Mouse (Mus musculus) embryonic facial prominence, embryonic 11.5 days (tissue): ENCODE measurements around the gene Vmn1r226. TPM values are rescaled to one million over a fixed set of nuclear protein-coding genes. Genes with fewer than 3 reads are reported as not detected.

ENCODE experiments used
- ATAC-seq: fragments of 200-750 bp; cut with Nextera tagmentation; replicated peaks from 2 replicates; pipeline ENCODE4 v1.8.0; 2017; ENCODE audit warnings: low read depth; ENCODE audit not compliant: insufficient number of reproducible peaks, low FRiP score, low TSS enrichment
- DNase-seq: peaks from one replicate; pipeline ENCODE4 v3.0.0-alpha.2; 2015; ENCODE audit warnings: low spot score
- H3K27ac ChIP-seq: fragments of 300-500 bp; sonication (generic); replicated peaks from 2 replicates; pipeline ENCODE4 v1.5.1; 2014; ENCODE audit warnings: mild to moderate bottlenecking, low read depth, low read length, control low read depth
- H3K27me3 ChIP-seq: fragments of 300-500 bp; sonication (generic); 2 replicates; pipeline ENCODE4 v1.6.1; 2014; ENCODE audit warnings: mild to moderate bottlenecking, low read length, moderate library complexity, mixed read lengths; ENCODE audit not compliant: control insufficient read depth, insufficient read depth
- H3K36me3 ChIP-seq: fragments of 300-500 bp; sonication (generic); replicated peaks from 2 replicates; pipeline ENCODE4 v1.6.1; 2014; ENCODE audit warnings: low read depth, mild to moderate bottlenecking, low read length, moderate library complexity, mixed read lengths; ENCODE audit not compliant: control insufficient read depth, insufficient read depth
- H3K4me1 ChIP-seq: fragments of 300-500 bp; sonication (generic); 2 replicates; pipeline ENCODE4 v1.6.1; 2014; ENCODE audit warnings: low read length, mixed read lengths; ENCODE audit not compliant: control insufficient read depth, insufficient read depth
- H3K4me2 ChIP-seq: fragments of 300-500 bp; sonication (generic); 2 replicates; pipeline ENCODE4 v1.6.1; 2014; ENCODE audit warnings: low read depth, mild to moderate bottlenecking, control low read depth, low read length, moderate library complexity
- H3K4me3 ChIP-seq: fragments of 300-500 bp; sonication (generic); 2 replicates; pipeline ENCODE4 v1.5.1; 2014; ENCODE audit warnings: low read depth, low read length, control low read depth
- H3K9ac ChIP-seq: fragments of 300-500 bp; sonication (generic); replicated peaks from 2 replicates; pipeline ENCODE4 v1.6.1; 2014; ENCODE audit warnings: mild to moderate bottlenecking, control low read depth, low read length
- H3K9me3 ChIP-seq: fragments of 300-500 bp; sonication (generic); replicated peaks from 2 replicates; pipeline ENCODE4 v1.6.1; 2016; ENCODE audit warnings: mild to moderate bottlenecking, low read length, inconsistent platforms, mixed read lengths; ENCODE audit not compliant: control insufficient read depth
- WGBS: fragments of 180-500 bp; shearing (Covaris S2); extraction: QIAGEN DNeasy Blood & Tissue Kit; methylation state at CpG from one replicate; pipeline ENCODE4 v1.1.7; 2014; 5-methylcytosine and 5-hydroxymethylcytosine counted together
- polyA plus RNA-seq: library from polyadenylated mRNA; unstranded; fragments of >200 nt; fragmentation: Nextera tagmentation; extraction: Ambion mirVana; gene quantifications from 2 replicates; pipeline ENCODE4 v1.2.1, GENCODE M21; 2014

Gene Vmn1r226
- polyA plus RNA-seq = not detected in 2 replicates

DNA sequence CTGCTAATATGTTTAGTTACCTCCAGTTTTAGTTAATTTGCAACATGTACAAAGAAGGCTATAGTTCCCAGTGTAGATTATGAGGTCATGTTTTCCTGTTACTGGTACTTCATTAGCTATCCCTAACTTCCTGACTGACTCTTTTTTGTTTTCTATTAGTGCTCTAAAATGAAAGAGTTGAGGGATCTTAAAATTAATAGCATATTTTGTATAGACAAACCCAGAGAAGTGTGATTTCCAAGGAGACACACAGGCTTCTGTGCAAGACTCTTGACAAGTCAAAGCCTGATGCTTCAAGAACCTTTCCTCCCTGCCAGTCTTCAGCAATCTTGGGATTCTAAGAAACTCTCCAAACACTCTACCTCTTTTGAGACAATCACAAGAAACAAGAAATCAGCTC is at the start of gene Vmn1r226:
Vmn1r226 (plus strand) TSS at position 301 of the 400 bp plus-strand sequence.
- Histone ChIP-seq H3K36me3 (no peaks in the 10 kb centered on the region), H3K27ac (no peak within 1 kb of the TSS), H3K4me1 (no peaks in the 10 kb centered on the region), H3K9me3 (no peaks in the 10 kb centered on the region; the same call in 1 of the 2 replicates), H3K4me2 (no peak within 1 kb of the TSS), H3K27me3 (no peaks in the 10 kb centered on the region), H3K9ac (no peak within 1 kb of the TSS), H3K4me3 (no peak within 1 kb of the TSS)
- ATAC-seq (no peak), DNase-seq (no peak)

DNA sequence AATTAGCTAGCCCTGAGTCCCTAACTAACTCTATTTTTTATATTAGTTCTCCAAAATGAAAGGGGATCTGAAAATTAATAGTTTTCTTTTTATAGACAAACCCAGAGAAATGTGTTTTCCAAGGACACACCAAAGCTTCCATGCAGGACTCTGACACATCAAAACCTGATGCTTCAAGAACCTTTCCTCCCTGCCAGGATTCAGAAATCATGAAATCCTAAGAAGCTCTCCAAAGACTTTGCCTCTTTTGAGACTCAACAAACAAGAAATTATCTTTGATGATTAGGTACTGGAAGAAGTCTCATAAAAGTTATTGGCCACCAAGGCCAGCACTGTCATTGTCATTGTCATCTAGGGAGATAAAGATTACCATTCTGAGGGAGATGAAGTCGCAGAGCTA is 46.9 kb downstream of the Vmn1r226 start, which contains the start of gene Vmn1r227:
Vmn1r227 (plus strand) TSS at position 301 of the 400 bp plus-strand sequence.
- ATAC-seq = no peak
- WGBS = 34% methylated on average over 1 of the region's 1 CpGs
- no peak within 1 kb of the TSS for H3K9ac ChIP-seq
- H3K4me1 ChIP-seq = no peaks in the 10 kb centered on the region
- H3K27ac ChIP-seq = no peak within 1 kb of the TSS
- H3K4me2 ChIP-seq = no peak within 1 kb of the TSS
- no peak for DNase-seq
- H3K27me3 ChIP-seq = no peaks in the 10 kb centered on the region
- no peaks in the 10 kb centered on the region for H3K36me3 ChIP-seq
- no peaks in the 10 kb centered on the region for H3K9me3 ChIP-seq
- H3K4me3 ChIP-seq = no peak within 1 kb of the TSS

Other genes with a start within 250 kb of the Vmn1r226 start
- not detected in 2 replicates for gene Vmn2r108, start 201.5 kb upstream of the Vmn1r226 start, polyA plus RNA-seq
- gene Vmn1r225, start 184.7 kb upstream of the Vmn1r226 start, polyA plus RNA-seq = not detected in 2 replicates
- not detected in 2 replicates for gene Vmn2r109, start 118.1 kb upstream of the Vmn1r226 start, polyA plus RNA-seq
- 0.04 and 0.06 TPM in 2 replicates for gene Vmn2r110, start 86.4 kb upstream of the Vmn1r226 start, polyA plus RNA-seq
- gene Fpr-rs3, start 58.0 kb upstream of the Vmn1r226 start, polyA plus RNA-seq = not detected in 2 replicates
- gene Vmn1r227, start 47.0 kb downstream of the Vmn1r226 start, polyA plus RNA-seq = not detected in 2 replicates
- gene Vmn1r228, start 103.3 kb downstream of the Vmn1r226 start, polyA plus RNA-seq = not detected in 2 replicates
- gene Vmn1r229, start 128.7 kb downstream of the Vmn1r226 start, polyA plus RNA-seq = not detected in 2 replicates
- gene Vmn1r230, start 157.6 kb downstream of the Vmn1r226 start, polyA plus RNA-seq = not detected in 2 replicates
- not detected in 2 replicates for gene Vmn1r231, start 222.2 kb downstream of the Vmn1r226 start, polyA plus RNA-seq
- not detected in 2 replicates for gene Vmn1r232, start 236.9 kb downstream of the Vmn1r226 start, polyA plus RNA-seq